Mouse (Mus musculus): ENCODE data around the gene Hmga1b.
"Not testable (repeated sequence)": the region's sequence is repeated elsewhere in the genome, so short reads cannot be mapped to it uniquely, and the experiment has no call there.

The Hmga1b gene

GRCm38 (mm10) chr11:120784064-120784791, 21.6 kb downstream of the Hmga1b start, which contains the start of the genes Rfng and Gps1:
Gene Rfng, minus strand, starts transcription at chr11:120784207.
Gene Gps1, plus strand, starts transcription at chr11:120784272.
- peak; percentile 68 for DNase-seq (ENCODE audit: low spot score)

- no peak for DNase-seq (ENCODE audit: low spot score)
Observed at GRCm38 (mm10) chr11:120785145-120785544, 22.6 kb downstream of the Hmga1b start.

DNA sequence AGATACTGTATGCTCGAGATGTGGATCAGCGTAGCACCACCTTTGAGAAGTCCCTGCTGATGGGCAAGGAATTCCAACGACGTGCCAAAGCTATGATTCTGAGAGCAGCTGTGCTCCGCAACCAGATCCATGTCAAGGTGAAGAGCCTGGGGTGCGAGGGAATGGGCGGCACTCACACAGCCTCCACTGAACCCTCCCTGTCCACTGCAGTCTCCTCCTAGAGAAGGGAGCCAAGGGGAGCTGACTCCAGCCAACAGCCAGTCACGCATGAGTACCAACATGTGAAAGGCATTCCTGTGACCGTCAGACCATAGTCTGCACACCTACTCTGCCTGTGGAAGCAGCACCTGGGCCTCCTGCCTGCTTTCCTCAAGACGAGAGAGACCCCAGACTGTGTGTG, 25.9 kb downstream of the Hmga1b start:
- DNase-seq (ENCODE audit: low spot score): not testable (repeated sequence)

DNA sequence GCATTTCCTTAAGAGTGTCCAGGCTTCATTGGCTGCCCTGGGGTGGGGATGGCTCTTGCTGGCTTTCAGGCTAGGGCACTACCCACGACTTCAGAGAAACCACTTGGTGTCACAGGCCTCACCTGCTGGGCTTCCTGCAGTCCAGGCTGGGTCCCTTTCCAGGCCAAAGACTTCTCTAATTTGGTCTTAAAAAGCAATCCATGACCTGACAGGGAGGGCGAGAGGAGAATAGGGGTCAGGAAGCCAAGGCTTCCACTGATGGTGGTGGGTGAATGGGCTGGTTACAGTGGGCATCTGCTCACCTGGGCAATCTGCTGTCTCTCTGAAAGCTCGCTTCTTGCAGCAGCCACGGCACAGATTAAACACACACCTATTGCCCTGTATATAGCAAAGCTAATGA, 26.8 kb downstream of the Hmga1b start:
- DNase-seq (ENCODE audit: low spot score): no peak

DNA sequence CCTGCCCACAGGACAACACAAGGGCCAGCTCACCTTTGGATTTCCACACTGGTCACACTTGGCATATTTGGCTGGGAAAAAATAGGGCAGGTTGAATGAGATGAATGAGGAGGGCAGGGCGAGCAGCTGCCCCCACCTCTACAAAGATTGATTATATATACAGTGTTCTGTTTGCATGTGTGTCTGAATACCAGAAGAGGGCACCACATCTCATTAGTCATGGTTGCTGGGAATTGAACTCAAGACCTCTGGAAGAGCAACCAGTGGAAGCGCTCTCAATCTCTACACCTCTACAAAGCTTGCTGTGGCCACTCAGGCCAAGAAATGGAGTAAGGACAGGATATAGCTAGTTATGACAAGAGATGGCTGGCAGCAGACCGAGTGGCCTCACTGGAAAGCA, 27.2 kb downstream of the Hmga1b start:
- no peak for DNase-seq (ENCODE audit: low spot score)

GRCm38 (mm10) chr11:120792652-120793051, 30.1 kb downstream of the Hmga1b start:
- DNase-seq (ENCODE audit: low spot score): no peak

DNA sequence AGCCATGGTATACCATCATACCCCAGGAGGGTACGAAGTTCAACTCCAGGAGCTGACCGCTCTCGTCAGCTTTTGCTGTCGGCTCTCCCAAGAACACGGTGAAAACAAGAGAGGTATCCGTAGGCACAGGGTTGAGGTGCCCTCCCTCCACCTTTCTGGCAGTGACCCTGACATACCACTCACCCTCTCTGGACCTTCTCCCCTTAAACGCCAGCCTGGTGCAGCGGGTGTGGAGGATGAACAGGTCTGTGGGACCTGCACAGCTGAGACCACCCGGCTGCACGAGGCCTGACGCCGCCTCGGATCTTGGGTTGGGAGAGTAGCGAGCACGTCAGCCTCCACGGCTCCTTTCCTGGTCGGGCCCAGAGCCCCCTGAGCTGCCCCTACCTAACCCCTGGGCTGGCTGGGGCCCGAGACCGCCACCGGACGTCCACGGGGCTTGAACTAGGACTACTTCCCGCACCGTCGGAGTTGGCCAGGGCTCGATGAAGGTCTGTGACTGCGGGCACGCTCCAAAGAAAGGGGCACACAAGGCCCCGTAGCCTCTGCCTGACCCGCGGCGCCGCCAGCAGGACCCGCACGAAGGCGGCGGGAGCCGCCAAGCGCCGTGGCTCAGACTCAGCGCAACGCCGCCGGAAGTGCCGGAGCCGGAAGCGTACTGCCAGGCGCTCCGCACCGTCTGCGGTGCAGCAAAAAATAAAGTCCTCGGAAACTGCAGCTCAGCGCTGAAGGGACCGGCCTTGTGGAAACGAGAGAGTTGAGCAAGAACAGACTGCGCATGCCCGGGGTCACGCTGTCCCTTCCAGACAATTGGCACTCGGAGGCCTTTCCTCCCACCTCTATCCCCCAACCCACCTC, 33.4 kb downstream of the Hmga1b start, which contains the start of gene Dus1l:
TSS of gene Dus1l (minus strand) at position 648 of the 858 bp plus-strand sequence.
- peak; percentile 91 for DNase-seq (ENCODE audit: low spot score)

DNA sequence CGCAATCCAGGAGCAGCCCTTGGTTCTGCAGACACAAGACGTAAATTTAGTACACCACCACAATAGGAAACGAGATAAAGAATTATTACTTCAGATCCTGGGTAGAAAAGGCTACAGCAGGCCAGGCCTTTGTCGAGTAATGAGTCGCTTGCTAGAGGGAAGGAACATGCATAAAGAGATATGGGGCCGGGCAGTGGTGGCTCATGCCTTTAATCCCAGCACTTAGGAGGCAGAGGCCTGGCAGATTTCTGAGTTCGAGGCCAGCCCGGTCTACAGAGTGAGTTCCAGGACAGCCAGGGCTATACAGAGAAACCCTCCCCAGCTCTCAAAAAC, 34.0 kb downstream of the Hmga1b start:
- DNase-seq (ENCODE audit: low spot score): no peak

DNA sequence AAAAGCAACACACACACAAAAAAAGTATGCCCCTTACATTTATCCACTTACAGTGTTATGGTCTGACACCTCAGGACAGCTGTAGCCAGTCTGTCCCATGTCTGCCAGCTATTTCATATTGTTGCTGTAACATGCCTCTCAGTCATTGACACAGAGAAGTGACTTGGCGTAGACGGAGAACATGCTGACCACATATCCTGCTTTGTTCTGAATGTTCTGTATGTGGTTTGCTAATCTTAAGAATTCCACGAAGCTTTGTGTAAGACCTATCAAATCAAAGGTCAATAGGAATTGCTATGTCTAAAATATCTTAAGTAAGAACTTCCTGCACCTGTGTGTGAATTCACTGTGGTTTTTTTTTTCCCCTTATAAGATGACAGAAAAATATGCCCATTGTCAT, 35.6 kb downstream of the Hmga1b start:
- no peak for DNase-seq (ENCODE audit: low spot score)

- DNase-seq (ENCODE audit: low spot score): no peak
Observed at GRCm38 (mm10) chr11:120799316-120799890, 36.8 kb downstream of the Hmga1b start.

GRCm38 (mm10) chr11:120800061-120800904, 37.7 kb downstream of the Hmga1b start:
- DNase-seq (ENCODE audit: low spot score): peak; percentile 83

DNA sequence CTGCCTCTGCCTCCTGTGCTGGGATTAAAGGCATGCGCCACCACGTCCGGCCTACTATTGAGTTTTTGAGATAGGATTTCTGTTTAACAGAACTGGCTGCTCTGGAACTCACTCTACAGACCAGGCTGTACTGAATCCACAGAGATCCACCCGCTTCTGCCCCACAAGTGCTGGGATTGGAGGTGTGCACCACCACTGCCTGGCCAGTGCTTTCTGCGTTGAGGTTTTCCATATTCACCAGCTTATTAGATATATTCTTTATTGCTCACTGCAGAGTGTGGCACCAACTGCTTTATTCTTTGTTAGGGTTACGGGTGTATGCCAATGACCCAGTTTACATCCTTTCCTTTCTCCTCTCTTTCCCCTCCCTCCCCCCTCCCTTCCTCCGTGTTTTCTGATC, 41.7 kb downstream of the Hmga1b start:
- DNase-seq (ENCODE audit: low spot score): no peak

GRCm38 (mm10) chr11:120804769-120805168, 42.2 kb downstream of the Hmga1b start:
- no peak for DNase-seq (ENCODE audit: low spot score)

- no peak for DNase-seq (ENCODE audit: low spot score)
Observed at GRCm38 (mm10) chr11:120805375-120806298, 43.0 kb downstream of the Hmga1b start.

- no peak for DNase-seq (ENCODE audit: low spot score)
Observed at GRCm38 (mm10) chr11:120808010-120808409, 45.4 kb downstream of the Hmga1b start.

- DNase-seq (ENCODE audit: low spot score): no peak
Observed at GRCm38 (mm10) chr11:120812068-120812467, 49.5 kb downstream of the Hmga1b start.

Data from ovary, adult 18-20 months (tissue).